Mouse (Mus musculus) lung, postnatal 0 days (tissue): ENCODE measurements around the gene Gpat3. TPM values are rescaled to one million over a fixed set of nuclear protein-coding genes. Genes with fewer than 3 reads are reported as not detected.

ENCODE experiments used
- ATAC-seq: fragments of 200-750 bp; cut with Nextera tagmentation; 2 replicates; pipeline ENCODE4 v1.8.0; 2017; ENCODE audit warnings: moderate library complexity
- DNase-seq: peaks from one replicate; pipeline ENCODE4 v3.0.0-alpha.2; 2016; ENCODE audit warnings: low spot score
- H3K27ac ChIP-seq: fragments of 300-500 bp; sonication (generic); 2 replicates; pipeline ENCODE4 v1.5.1; 2014; ENCODE audit warnings: antibody characterized with exemption, mild to moderate bottlenecking, low read length, mixed read lengths
- H3K27me3 ChIP-seq: fragments of 300-500 bp; sonication (generic); replicated peaks from 2 replicates; pipeline ENCODE4 v1.6.1; 2014; ENCODE audit warnings: low read length, mixed read lengths; ENCODE audit not compliant: insufficient read depth
- H3K36me3 ChIP-seq: fragments of 300-500 bp; sonication (generic); 2 replicates; pipeline ENCODE4 v1.6.1; 2014; ENCODE audit warnings: low read length, mixed read lengths; ENCODE audit not compliant: insufficient read depth
- H3K4me1 ChIP-seq: fragments of 300-500 bp; sonication (generic); 2 replicates; pipeline ENCODE4 v1.6.1; 2014; ENCODE audit warnings: antibody characterized with exemption, low read depth, low read length, mixed read lengths; ENCODE audit not compliant: insufficient read depth
- H3K4me2 ChIP-seq: fragments of 300-500 bp; sonication (generic); replicated peaks from 2 replicates; pipeline ENCODE4 v1.6.1; 2014; ENCODE audit warnings: low read depth, mild to moderate bottlenecking, low read length, moderate library complexity, mixed read lengths
- H3K4me3 ChIP-seq: fragments of 300-500 bp; sonication (generic); 2 replicates; pipeline ENCODE4 v1.5.1; 2014; ENCODE audit warnings: low read depth, low read length
- H3K9ac ChIP-seq: fragments of 300-500 bp; sonication (generic); replicated peaks from 2 replicates; pipeline ENCODE4 v1.6.1; 2014; ENCODE audit warnings: low read depth, mild to moderate bottlenecking
- H3K9me3 ChIP-seq: fragments of 300-500 bp; sonication (generic); 2 replicates; pipeline ENCODE4 v1.6.1; 2016; ENCODE audit warnings: low read length, mixed read lengths
- CTCF ChIP-seq: IDR thresholded peaks from 2 replicates; pipeline ENCODE4 v1.5.1; 2016; ENCODE audit warnings: antibody characterized with exemption, mild to moderate bottlenecking
- EP300 ChIP-seq: IDR thresholded peaks from 2 replicates; pipeline ENCODE4 v1.6.1; 2016; ENCODE audit warnings: antibody characterized with exemption, mild to moderate bottlenecking, control low read depth
- WGBS: fragments of 180-500 bp; shearing (Covaris S2); extraction: QIAGEN DNeasy Blood & Tissue Kit; methylation state at CpG from one replicate; pipeline ENCODE4 v1.1.7; 2014; 5-methylcytosine and 5-hydroxymethylcytosine counted together
- polyA plus RNA-seq: library from polyadenylated mRNA; unstranded; fragments of >200 nt; fragmentation: Nextera tagmentation; extraction: Ambion mirVana; gene quantifications from 2 replicates; pipeline ENCODE4 v1.2.1, GENCODE M21; 2015

The Gpat3 gene
- polyA plus RNA-seq, 1 experiment from 2014 or later: 2.3 TPM

DNA sequence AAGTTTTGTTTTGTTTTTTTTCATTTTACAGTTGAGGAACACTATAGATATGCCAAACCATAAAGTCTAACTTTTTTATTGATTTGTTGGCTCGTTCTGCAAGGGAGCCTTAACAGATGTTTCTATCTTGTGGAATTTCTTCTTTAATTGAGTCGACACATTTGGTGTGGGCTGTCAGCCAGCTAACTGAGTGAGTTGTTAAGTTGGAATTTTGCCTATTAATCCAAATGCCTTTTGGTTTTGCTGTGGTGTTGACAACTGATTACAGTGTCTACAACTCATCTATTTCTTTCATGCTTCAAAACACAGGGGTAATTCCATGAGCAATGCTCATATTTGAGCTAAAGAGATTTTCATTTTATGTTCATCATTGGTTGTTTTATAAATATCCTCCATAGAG, 20.7 kb downstream of the Gpat3 start:
- Histone ChIP-seq H3K9me3 (no peaks in the 10 kb centered on the region), H3K9ac (no peak overlapping the region), H3K36me3 (no peaks in the 10 kb centered on the region), H3K4me3 (no peak overlapping the region), H3K4me1 (no peaks in the 10 kb centered on the region), H3K4me2 (no peak overlapping the region), H3K27me3 (no peaks in the 10 kb centered on the region), H3K27ac (no peak overlapping the region)
- 47% methylated on average over 2 of the region's 2 CpGs for WGBS
- DNase-seq (no peak), ATAC-seq (no peak)
- TF ChIP-seq EP300: no peak
- no peak for TF ChIP-seq CTCF

DNA sequence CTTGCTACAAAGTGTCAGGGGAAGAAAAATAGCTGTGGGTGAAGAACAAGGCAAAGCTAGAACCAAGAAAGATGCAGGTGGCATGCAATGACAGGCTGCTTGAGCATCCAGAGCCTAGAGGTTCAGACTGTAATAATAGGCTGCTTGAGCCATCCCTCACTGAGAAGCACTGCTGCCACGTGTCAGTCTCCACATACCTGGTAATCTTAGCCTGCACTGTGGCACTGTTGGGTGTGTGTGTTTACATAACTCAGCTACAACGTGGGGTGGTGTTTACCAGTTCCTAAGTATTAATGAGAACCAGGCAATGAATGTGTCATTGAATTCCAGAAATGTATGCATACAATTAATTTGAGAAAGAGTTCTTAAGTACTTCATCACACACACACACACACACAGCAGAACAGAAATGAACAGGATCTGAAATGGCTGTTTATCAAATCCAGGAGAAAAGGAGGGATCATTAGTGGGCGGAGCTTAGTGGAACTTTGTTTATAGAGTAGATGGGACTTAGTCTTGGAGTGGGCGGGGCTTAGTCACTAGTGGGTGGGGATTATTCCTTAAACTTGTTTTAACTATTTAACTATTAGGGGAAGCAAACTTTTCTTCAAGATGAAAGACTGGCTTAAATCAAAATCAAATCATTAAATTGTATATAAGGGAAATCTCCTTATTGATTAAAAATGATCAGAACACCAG, 23.8 kb downstream of the Gpat3 start:
- DNase-seq: peak; percentile 11
- no peak overlapping the region for H3K4me3 ChIP-seq
- no peak overlapping the region for H3K27ac ChIP-seq
- no peak overlapping the region for H3K4me2 ChIP-seq
- no peak overlapping the region for H3K9ac ChIP-seq
- H3K9me3 ChIP-seq: no peaks in the 10 kb centered on the region
- H3K36me3 ChIP-seq: no peaks in the 10 kb centered on the region
- H3K4me1 ChIP-seq: no peaks in the 10 kb centered on the region
- ATAC-seq: peak; percentile 37; the same call in 1 of the 2 replicates
- TF ChIP-seq CTCF (no peak), EP300 (no peak)
- WGBS: 45% methylated on average over 4 of the region's 4 CpGs
- H3K27me3 ChIP-seq: no peaks in the 10 kb centered on the region

DNA sequence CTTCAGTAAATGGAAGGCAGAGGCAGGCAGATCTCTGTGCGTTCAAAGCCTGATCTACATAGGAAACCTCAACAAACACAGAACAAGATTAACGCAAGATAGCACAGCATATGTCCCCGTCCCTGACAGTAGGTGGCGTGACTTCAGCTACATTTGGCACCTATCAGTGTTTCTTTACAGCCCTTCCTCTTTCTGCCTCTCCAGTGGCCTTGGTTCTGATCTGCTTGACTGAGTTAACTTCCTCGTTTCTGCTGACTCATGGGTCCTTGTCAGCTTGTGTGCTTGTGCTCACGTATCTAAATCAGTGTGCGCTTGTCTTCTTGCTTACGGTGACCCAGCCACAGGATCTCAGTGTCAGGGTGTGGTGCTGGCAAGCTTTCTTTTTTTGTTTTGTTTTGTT, 26.5 kb downstream of the Gpat3 start:
- TF ChIP-seq CTCF (peak; percentile 35), EP300 (no peak)
- Histone ChIP-seq H3K4me2 (no peak overlapping the region), H3K9ac (no peak overlapping the region), H3K27me3 (no peaks in the 10 kb centered on the region), H3K4me1 (no peaks in the 10 kb centered on the region), H3K4me3 (no peak overlapping the region), H3K27ac (no peak overlapping the region), H3K36me3 (no peaks in the 10 kb centered on the region), H3K9me3 (no peaks in the 10 kb centered on the region)
- peak; percentile 39 for DNase-seq
- no peak for ATAC-seq
- WGBS: 78% methylated on average over 8 of the region's 8 CpGs

DNA sequence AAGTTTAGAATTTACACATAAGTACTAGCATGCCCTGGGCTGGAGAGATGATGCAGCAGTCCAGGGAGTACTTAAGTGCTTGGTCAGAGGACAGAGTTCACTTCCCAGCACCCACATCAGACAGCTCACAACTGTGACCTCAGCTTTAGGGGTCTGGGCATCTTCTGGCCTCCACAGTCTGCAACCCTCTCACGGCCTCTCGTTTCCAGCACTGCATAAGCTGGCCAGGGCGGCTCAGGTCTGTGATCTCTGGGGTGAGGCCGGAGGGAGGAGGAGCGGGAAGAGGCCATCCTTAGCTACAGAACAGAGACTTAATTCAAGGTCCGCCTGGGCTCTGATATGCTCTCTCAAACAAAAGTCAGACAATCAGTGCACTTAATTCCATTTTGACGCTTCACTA, 29.2 kb downstream of the Gpat3 start:
- Histone ChIP-seq H3K27me3 (no peaks in the 10 kb centered on the region), H3K4me2 (no peak overlapping the region), H3K27ac (no peak overlapping the region), H3K9ac (no peak overlapping the region), H3K9me3 (no peaks in the 10 kb centered on the region), H3K4me1 (no peaks in the 10 kb centered on the region), H3K4me3 (no peak overlapping the region), H3K36me3 (no peaks in the 10 kb centered on the region)
- no peak for ATAC-seq
- no peak for DNase-seq
- no peak for TF ChIP-seq CTCF
- TF ChIP-seq EP300: no peak
- WGBS: 66% methylated on average over 7 of the region's 7 CpGs

DNA sequence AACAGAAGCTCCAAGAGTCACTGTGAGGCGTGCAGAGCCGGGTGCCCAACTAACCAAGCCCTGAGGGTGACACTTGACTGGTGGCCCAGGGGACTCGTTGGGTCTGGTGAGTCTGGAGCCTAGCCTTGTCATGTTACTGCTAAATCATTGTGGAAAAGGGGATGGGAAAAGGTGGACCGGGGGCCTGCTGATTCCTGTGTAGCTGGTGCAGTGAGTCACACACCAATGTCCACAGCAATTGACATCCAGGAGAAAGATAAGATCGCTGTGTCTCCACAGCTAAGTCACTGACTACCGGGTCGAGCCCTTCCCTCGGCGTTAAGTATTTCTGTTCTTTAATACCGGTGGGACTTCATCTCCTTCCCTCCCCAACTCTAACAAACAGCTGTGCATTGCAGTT, 29.7 kb downstream of the Gpat3 start:
- H3K4me3 ChIP-seq: no peak overlapping the region
- no peak for ATAC-seq
- TF ChIP-seq EP300 (no peak), CTCF (no peak)

DNA sequence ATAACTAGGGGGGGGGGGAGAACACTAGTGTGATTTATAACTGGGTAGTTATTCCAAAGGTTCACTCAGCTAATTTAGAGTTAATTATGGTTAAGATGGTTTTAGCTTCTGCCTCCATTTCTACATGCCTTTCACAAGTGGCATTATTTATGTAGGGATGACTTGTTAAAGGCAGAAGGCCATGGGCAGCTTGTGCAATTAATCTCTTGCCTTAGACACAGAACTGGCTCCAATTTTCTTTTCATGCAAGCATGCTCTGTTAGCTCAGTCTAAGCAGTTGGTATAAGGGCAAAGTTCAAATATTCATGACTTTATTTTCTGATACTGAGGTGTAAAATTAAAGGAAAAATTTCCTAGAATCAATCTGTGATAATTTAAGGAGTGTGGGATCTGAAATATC, 31.5 kb downstream of the Gpat3 start:
- DNase-seq (no peak), ATAC-seq (no peak)
- Histone ChIP-seq H3K27me3 (no peaks in the 10 kb centered on the region), H3K4me1 (no peaks in the 10 kb centered on the region), H3K9me3 (no peaks in the 10 kb centered on the region), H3K4me2 (no peak overlapping the region), H3K9ac (no peak overlapping the region), H3K27ac (no peak overlapping the region), H3K36me3 (no peaks in the 10 kb centered on the region), H3K4me3 (no peak overlapping the region)
- TF ChIP-seq EP300 (no peak), CTCF (no peak)

More for the DNA sequence above, 29.7 kb downstream of the Gpat3 start:
- Histone ChIP-seq H3K4me2 (no peak overlapping the region), H3K4me1 (no peaks in the 10 kb centered on the region), H3K9ac (no peak overlapping the region), H3K9me3 (no peaks in the 10 kb centered on the region), H3K36me3 (no peaks in the 10 kb centered on the region), H3K27ac (no peak overlapping the region), H3K27me3 (no peaks in the 10 kb centered on the region)
- DNase-seq: no peak
- 72% methylated on average over 10 of the region's 10 CpGs for WGBS

DNA sequence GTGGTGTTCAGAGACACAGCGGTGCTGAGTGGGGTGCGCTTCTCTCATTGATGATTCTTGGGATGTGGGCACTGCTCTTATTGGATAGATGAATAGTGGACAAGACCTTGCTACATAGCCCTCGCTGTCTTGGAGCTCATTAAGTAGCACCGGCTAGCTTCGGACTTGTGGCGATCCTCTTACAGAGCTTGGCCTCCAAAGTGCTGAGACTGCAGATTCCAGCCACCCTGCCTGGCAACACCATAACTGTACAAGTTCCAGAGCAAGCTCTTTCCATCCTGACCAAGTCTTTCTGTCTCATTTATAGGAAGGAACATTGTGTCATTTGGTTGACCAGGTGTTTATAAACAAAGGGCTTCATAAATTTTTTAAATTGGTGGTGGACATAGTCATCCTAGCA, 39.7 kb downstream of the Gpat3 start:
- H3K4me3 ChIP-seq: no peak overlapping the region

More for the DNA sequence above, 39.7 kb downstream of the Gpat3 start:
- H3K4me2 ChIP-seq: no peak overlapping the region
- no peak for DNase-seq
- H3K9me3 ChIP-seq: no peaks in the 10 kb centered on the region
- H3K27me3 ChIP-seq: no peaks in the 10 kb centered on the region
- no peak for ATAC-seq
- 86% methylated on average over 6 of the region's 6 CpGs for WGBS
- H3K27ac ChIP-seq: no peak overlapping the region
- no peak overlapping the region for H3K9ac ChIP-seq
- H3K4me1 ChIP-seq: no peaks in the 10 kb centered on the region
- no peak for TF ChIP-seq CTCF
- no peak for TF ChIP-seq EP300
- no peaks in the 10 kb centered on the region for H3K36me3 ChIP-seq
